Mouse (Mus musculus) liver, adult 2 months (tissue): ENCODE data around the gene Kmt5b.

Experiments
- CTCF ChIP-seq: fragments of 200-500 bp; IDR thresholded peaks from 2 replicates; pipeline ENCODE4 v1.5.1; 2011; ENCODE audit warnings: low read depth, low read length, control low read depth
- POLR2A ChIP-seq: fragments of 200-500 bp; IDR thresholded peaks from 2 replicates; pipeline ENCODE4 v1.6.1; 2011; ENCODE audit warnings: low read length, control low read depth; ENCODE audit not compliant: insufficient read depth; ENCODE audit errors: extremely low read depth

- TF ChIP-seq CTCF (no peak), POLR2A (no peak)
Observed at GRCm38 (mm10) chr19:3753738-3754137, 13.5 kb upstream of the Kmt5b start.
